Mouse (Mus musculus): ENCODE results near the gene Prdm13. TPM values are rescaled to one million over a fixed set of nuclear protein-coding genes. Genes with fewer than 3 reads are reported as not detected.

Prdm13 gene
- not detected for polyA plus RNA-seq (2014; fragmentation: Illumina TruSeq; extraction: RNeasy Lipid Tissue Mini Kit (QIAGEN cat#74804))

DNA sequence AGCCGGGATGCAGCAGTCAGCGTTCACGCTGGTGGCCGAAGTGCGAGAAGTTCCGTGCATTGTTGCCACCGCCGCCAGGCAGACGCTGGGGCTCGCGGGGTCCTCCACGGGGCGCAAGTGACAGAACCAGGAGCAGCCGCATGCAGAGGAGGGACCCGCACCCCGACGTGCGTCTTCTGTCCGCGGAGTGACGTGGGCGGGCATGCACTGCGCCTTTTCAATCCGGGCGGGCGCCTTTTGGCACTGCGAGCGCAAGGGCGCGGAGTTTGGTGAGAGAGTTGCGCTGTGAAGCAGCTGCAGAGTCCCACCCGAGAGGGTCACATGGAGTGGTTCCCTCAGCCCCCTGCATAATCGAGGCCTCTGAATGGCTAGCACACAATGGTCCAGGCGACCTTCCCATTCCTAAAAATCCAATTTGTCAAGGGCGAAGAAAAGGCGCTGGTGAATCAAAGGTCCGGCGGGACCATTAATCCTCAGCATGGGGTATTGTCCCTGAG, at the start of gene Prdm13:
Gene Prdm13 (minus strand): TSS at position 369 of the 497 bp plus-strand sequence.

GRCm38 (mm10) chr4:21727615-21728165, 41.9 kb upstream of the Prdm13 start, which contains the start of gene Ccnc:
Gene Ccnc, plus strand, starts transcription at chr4:21727701.

Other genes with a start within 250 kb of the Prdm13 start
- 86.7 TPM for gene Ccnc, start 41.7 kb upstream of the Prdm13 start, polyA plus RNA-seq (2014; fragmentation: Illumina TruSeq; extraction: RNeasy Lipid Tissue Mini Kit (QIAGEN cat#74804))
- 42.2 TPM for gene Usp45, start 81.2 kb upstream of the Prdm13 start, polyA plus RNA-seq (2014; fragmentation: Illumina TruSeq; extraction: RNeasy Lipid Tissue Mini Kit (QIAGEN cat#74804))
- 18.9 TPM for gene Tstd3, start 81.2 kb upstream of the Prdm13 start, polyA plus RNA-seq (2014; fragmentation: Illumina TruSeq; extraction: RNeasy Lipid Tissue Mini Kit (QIAGEN cat#74804))
- gene Pnisr, start 161.6 kb upstream of the Prdm13 start, polyA plus RNA-seq (2014; fragmentation: Illumina TruSeq; extraction: RNeasy Lipid Tissue Mini Kit (QIAGEN cat#74804)): 92.6 TPM
- gene Coq3, start 193.7 kb upstream of the Prdm13 start, polyA plus RNA-seq (2014; fragmentation: Illumina TruSeq; extraction: RNeasy Lipid Tissue Mini Kit (QIAGEN cat#74804)): 17.0 TPM
- gene Faxc, start 245.4 kb upstream of the Prdm13 start, polyA plus RNA-seq (2014; fragmentation: Illumina TruSeq; extraction: RNeasy Lipid Tissue Mini Kit (QIAGEN cat#74804)): 10.1 TPM